Mouse (Mus musculus) myocyte (in vitro differentiated cells): ENCODE results near the gene Olfr1315-ps1. TPM values are rescaled to one million over a fixed set of nuclear protein-coding genes. Genes with fewer than 3 reads are reported as not detected.

Experiments
- H3K27me3 ChIP-seq: one replicate; pipeline ENCODE4 v1.6.1; 2011; ENCODE audit not compliant: control insufficient read depth, insufficient read depth, insufficient read length
- H3K36me3 ChIP-seq: one replicate; pipeline ENCODE4 v1.6.1; 2011; ENCODE audit not compliant: control insufficient read depth, insufficient read depth
- H3K4me2 ChIP-seq: one replicate; pipeline ENCODE4 v1.6.1; 2011; ENCODE audit warnings: low read depth, control low read depth
- H3K4me3 ChIP-seq: one replicate; pipeline ENCODE4 v1.5.1; 2011; ENCODE audit warnings: mild to moderate bottlenecking, control low read depth, moderate library complexity
- H3K79me2 ChIP-seq: one replicate; pipeline ENCODE4 v1.6.1; 2011; ENCODE audit not compliant: control insufficient read depth, insufficient read depth
- H3ac ChIP-seq: one replicate; pipeline ENCODE4 v1.6.1; 2011; ENCODE audit not compliant: control insufficient read depth, insufficient read length
- CEBPB ChIP-seq: IDR thresholded peaks from 2 replicates; pipeline ENCODE4 v1.6.1; 2011; ENCODE audit warnings: mild to moderate bottlenecking, moderate library complexity; ENCODE audit not compliant: poor library complexity, insufficient read depth, severe bottlenecking
- E2F4 ChIP-seq: IDR thresholded peaks from one replicate; pipeline ENCODE4 v1.6.1; 2011; ENCODE audit warnings: mild to moderate bottlenecking, control low read depth, moderate library complexity; ENCODE audit not compliant: insufficient read depth
- MAX ChIP-seq: IDR thresholded peaks from one replicate; pipeline ENCODE4 v1.6.1; 2011; ENCODE audit warnings: low read depth, mild to moderate bottlenecking, control low read depth
- MYOD1 ChIP-seq, 3 experiments: IDR thresholded peaks; one replicate each; pipeline ENCODE4 v1.6.1; 2011; ENCODE audit warnings: control low read depth in 2 of 3, low read depth in 2 of 3, mild to moderate bottlenecking in 2 of 3, moderate library complexity in 1 of 3; ENCODE audit not compliant: insufficient read length in 2 of 3, control insufficient read depth in 1 of 3
- MYOG ChIP-seq, 3 experiments: IDR thresholded peaks; one replicate each; pipeline ENCODE4 v1.6.1; 2011; ENCODE audit warnings: control low read depth in 2 of 3, low read depth in 2 of 3, mild to moderate bottlenecking in 2 of 3; ENCODE audit not compliant: insufficient read length in 2 of 3, control insufficient read depth in 1 of 3, insufficient read depth in 1 of 3
- POLR2A ChIP-seq: IDR thresholded peaks from one replicate; pipeline ENCODE4 v1.6.1; 2011; ENCODE audit warnings: low read depth, mild to moderate bottlenecking, control low read depth, moderate library complexity; ENCODE audit not compliant: insufficient read length
- POLR2AphosphoS2 ChIP-seq: IDR thresholded peaks from one replicate; pipeline ENCODE4 v1.6.1; 2011; ENCODE audit warnings: low read depth, control low read depth; ENCODE audit not compliant: insufficient read length
- REST ChIP-seq: IDR thresholded peaks from one replicate; pipeline ENCODE4 v1.6.1; 2011; ENCODE audit warnings: mild to moderate bottlenecking, control low read depth, moderate library complexity; ENCODE audit not compliant: insufficient read depth, insufficient read length
- SRF ChIP-seq: IDR thresholded peaks from one replicate; pipeline ENCODE4 v1.6.1; 2011; ENCODE audit warnings: low read depth; ENCODE audit not compliant: control insufficient read depth, insufficient read length
- TCF12 ChIP-seq: IDR thresholded peaks from one replicate; pipeline ENCODE4 v1.6.1; 2011; ENCODE audit warnings: mild to moderate bottlenecking, control low read depth; ENCODE audit not compliant: poor library complexity, insufficient read depth, severe bottlenecking
- TCF3 ChIP-seq: IDR thresholded peaks from one replicate; pipeline ENCODE4 v1.6.1; 2011; ENCODE audit warnings: low read depth, control low read depth; ENCODE audit not compliant: insufficient read length
- USF1 ChIP-seq: IDR thresholded peaks from one replicate; pipeline ENCODE4 v1.6.1; 2011; ENCODE audit warnings: low read depth, mild to moderate bottlenecking, control low read depth, moderate library complexity
- polyA plus RNA-seq: library from polyadenylated mRNA; unstranded; fragments of >200 nt; fragmentation: generic; extraction: Trizol; gene quantifications from one replicate; pipeline ENCODE4 v1.2.1, GENCODE M21; 2012; ENCODE audit warnings: missing spikeins

Gene Olfr1315-ps1
- not detected for polyA plus RNA-seq

- H3K27me3 ChIP-seq, result no peaks in the 10 kb centered on the region
- no peak within 1 kb of the TSS for H3ac ChIP-seq
- H3K4me2 ChIP-seq, result no peak within 1 kb of the TSS
- H3K79me2 ChIP-seq, result no peaks in the 10 kb centered on the region
- no peak within 1 kb of the TSS for H3K4me3 ChIP-seq
- no peaks in the 10 kb centered on the region for H3K36me3 ChIP-seq
- TF ChIP-seq TCF3 (no peak), REST (no peak)
Measured at GRCm38 (mm10) chr2:112115340-112115739, at the start of gene Olfr1315-ps1. Gene Olfr1315-ps1 (minus strand): TSS chr2:112115440.

GRCm38 (mm10) chr2:112153898-112154297, 38.7 kb upstream of the Olfr1315-ps1 start, which contains the start of gene Olfr1318:
Gene Olfr1318 (plus strand): TSS chr2:112154198.
- H3K36me3 ChIP-seq, result no peaks in the 10 kb centered on the region
- TF ChIP-seq MYOG (IDR thresholded peaks at IDR 0.05; ENCODE audit: control insufficient read depth in 1 of 3, insufficient read depth in 1 of 3, insufficient read length in 2 of 3, low read depth in 2 of 3), result no peak
- no peak for TF ChIP-seq TCF3
- no peak for TF ChIP-seq SRF
- TF ChIP-seq TCF12, result no peak
- TF ChIP-seq USF1, result no peak
- TF ChIP-seq POLR2A, result no peak
- no peak for TF ChIP-seq MYOD1 (IDR thresholded peaks at IDR 0.05; ENCODE audit: control insufficient read depth in 1 of 3, insufficient read length in 2 of 3, low read depth in 2 of 3)
- TF ChIP-seq CEBPB, result no peak
- no peak for TF ChIP-seq MAX
- TF ChIP-seq E2F4, result no peak
- TF ChIP-seq REST, result no peak
- no peak for TF ChIP-seq POLR2AphosphoS2
- no peak within 1 kb of the TSS for H3K4me2 ChIP-seq
- H3K27me3 ChIP-seq, result no peaks in the 10 kb centered on the region
- no peaks in the 10 kb centered on the region for H3K79me2 ChIP-seq
- no peak within 1 kb of the TSS for H3K4me3 ChIP-seq
- H3ac ChIP-seq, result no peak within 1 kb of the TSS

DNA sequence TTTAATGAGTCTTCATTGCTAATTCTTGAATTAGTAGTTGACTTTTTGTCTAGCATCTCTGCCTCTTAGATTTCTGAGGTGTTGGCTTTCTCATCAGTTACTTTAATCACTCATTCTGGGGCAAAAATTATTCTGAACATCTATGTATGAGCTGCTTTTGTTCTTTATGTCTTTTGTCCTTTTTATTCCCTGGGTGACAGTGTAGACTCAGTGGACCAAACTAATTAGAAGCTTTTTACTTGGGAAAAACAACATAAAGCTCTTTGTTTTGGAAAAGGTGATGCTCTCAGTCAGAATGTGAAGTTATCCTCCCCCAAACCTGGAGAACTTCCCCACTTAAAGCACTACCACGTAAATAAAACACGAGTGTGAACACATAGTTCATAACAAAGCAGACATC, 24.8 kb upstream of the Olfr1315-ps1 start, which contains the start of gene Olfr1317:
Olfr1317 (plus strand) TSS at position 301 of the 400 bp plus-strand sequence.
- H3ac ChIP-seq, result no peak within 1 kb of the TSS
- no peaks in the 10 kb centered on the region for H3K79me2 ChIP-seq
- H3K4me2 ChIP-seq, result no peak within 1 kb of the TSS
- no peaks in the 10 kb centered on the region for H3K36me3 ChIP-seq
- no peak within 1 kb of the TSS for H3K4me3 ChIP-seq
- no peaks in the 10 kb centered on the region for H3K27me3 ChIP-seq
- TF ChIP-seq POLR2AphosphoS2 (no peak), E2F4 (no peak), MYOD1 (IDR thresholded peaks at IDR 0.05; ENCODE audit: control insufficient read depth in 1 of 3, insufficient read length in 2 of 3, low read depth in 2 of 3) (no peak), USF1 (no peak), TCF12 (no peak), REST (no peak), POLR2A (no peak), TCF3 (no peak), CEBPB (no peak), MAX (no peak), MYOG (IDR thresholded peaks at IDR 0.05; ENCODE audit: control insufficient read depth in 1 of 3, insufficient read depth in 1 of 3, insufficient read length in 2 of 3, low read depth in 2 of 3) (no peak), SRF (no peak)

DNA sequence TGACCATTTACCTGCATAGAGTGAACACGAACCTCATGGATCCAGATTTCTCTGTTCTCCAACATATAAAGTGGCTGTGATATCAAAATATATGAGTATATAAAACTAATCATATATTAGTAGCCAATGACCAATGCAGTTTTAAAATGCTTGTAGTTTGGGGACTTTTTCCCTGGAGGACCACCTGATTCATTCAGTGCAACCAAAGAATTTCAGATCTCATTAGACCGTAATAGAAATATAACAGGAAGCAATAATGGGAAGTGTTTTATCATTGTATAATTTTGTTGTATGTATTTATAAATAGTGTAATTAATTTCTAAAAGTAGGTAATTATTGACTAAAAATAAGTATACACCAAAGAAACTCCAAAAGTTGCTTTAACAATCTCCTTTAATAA, 19.6 kb upstream of the Olfr1315-ps1 start, which contains the start of gene Olfr1316:
Olfr1316 (minus strand) TSS at position 101 of the 400 bp plus-strand sequence.
- TF ChIP-seq SRF (no peak), MYOG (IDR thresholded peaks at IDR 0.05; ENCODE audit: control insufficient read depth in 1 of 3, insufficient read depth in 1 of 3, insufficient read length in 2 of 3, low read depth in 2 of 3) (no peak)
- H3K79me2 ChIP-seq, result no peaks in the 10 kb centered on the region

DNA sequence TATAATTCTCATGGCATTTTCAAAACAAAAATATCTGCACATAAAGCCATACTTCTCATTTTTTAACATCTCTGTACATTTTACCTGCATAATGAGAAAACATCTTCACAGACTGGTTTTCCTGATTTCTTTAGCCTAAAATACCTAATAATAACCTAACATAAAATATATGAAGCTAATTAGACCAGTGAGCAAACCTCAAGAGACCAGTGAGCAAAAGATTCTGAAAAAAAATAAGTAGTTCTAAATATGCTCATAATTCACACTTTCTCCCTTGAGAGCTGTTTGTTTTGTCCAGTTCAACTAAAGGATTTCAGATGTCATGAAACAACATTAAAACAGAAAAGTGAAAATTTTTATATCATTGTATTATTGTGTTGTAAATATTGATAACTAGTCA, 18.6 kb downstream of the Olfr1315-ps1 start, which contains the start of gene Olfr1314:
Olfr1314 (minus strand) TSS at position 101 of the 400 bp plus-strand sequence.
- Histone ChIP-seq H3K4me2 (no peak within 1 kb of the TSS), H3K79me2 (no peaks in the 10 kb centered on the region), H3K36me3 (no peaks in the 10 kb centered on the region), H3K27me3 (no peaks in the 10 kb centered on the region), H3ac (no peak within 1 kb of the TSS), H3K4me3 (no peak within 1 kb of the TSS)
- TF ChIP-seq REST, result no peak
- TF ChIP-seq POLR2AphosphoS2, result no peak
- no peak for TF ChIP-seq TCF3
- no peak for TF ChIP-seq POLR2A
- TF ChIP-seq CEBPB, result no peak
- TF ChIP-seq TCF12, result no peak
- TF ChIP-seq SRF, result no peak
- TF ChIP-seq MAX, result no peak
- no peak for TF ChIP-seq MYOD1 (IDR thresholded peaks at IDR 0.05; ENCODE audit: control insufficient read depth in 1 of 3, insufficient read length in 2 of 3, low read depth in 2 of 3)
- TF ChIP-seq E2F4, result no peak
- TF ChIP-seq MYOG (IDR thresholded peaks at IDR 0.05; ENCODE audit: control insufficient read depth in 1 of 3, insufficient read depth in 1 of 3, insufficient read length in 2 of 3, low read depth in 2 of 3), result no peak
- no peak for TF ChIP-seq USF1

More for the DNA sequence above, 19.6 kb upstream of the Olfr1315-ps1 start, which contains the start of gene Olfr1316:
- H3K4me3 ChIP-seq, result no peak within 1 kb of the TSS
- H3ac ChIP-seq, result no peak within 1 kb of the TSS
- no peak within 1 kb of the TSS for H3K4me2 ChIP-seq
- H3K27me3 ChIP-seq, result no peaks in the 10 kb centered on the region
- H3K36me3 ChIP-seq, result no peaks in the 10 kb centered on the region
